Mouse (Mus musculus) liver, adult 10 weeks (tissue): Measurements from ENCODE around the gene Helz2. TPM values are rescaled to one million over a fixed set of nuclear protein-coding genes. Genes with fewer than 3 reads are reported as not detected.

Experiments
- polyA plus RNA-seq: library from polyadenylated mRNA; stranded (reverse); fragments of 350-450 nt; fragmentation: Illumina TruSeq; extraction: RNeasy Lipid Tissue Mini Kit (QIAGEN cat#74804); gene quantifications from one replicate; pipeline ENCODE4 v1.2.3, GENCODE M21; 2014; ENCODE audit warnings: low read depth, low replicate concordance

Gene Helz2
- 8.3 TPM for polyA plus RNA-seq

DNA sequence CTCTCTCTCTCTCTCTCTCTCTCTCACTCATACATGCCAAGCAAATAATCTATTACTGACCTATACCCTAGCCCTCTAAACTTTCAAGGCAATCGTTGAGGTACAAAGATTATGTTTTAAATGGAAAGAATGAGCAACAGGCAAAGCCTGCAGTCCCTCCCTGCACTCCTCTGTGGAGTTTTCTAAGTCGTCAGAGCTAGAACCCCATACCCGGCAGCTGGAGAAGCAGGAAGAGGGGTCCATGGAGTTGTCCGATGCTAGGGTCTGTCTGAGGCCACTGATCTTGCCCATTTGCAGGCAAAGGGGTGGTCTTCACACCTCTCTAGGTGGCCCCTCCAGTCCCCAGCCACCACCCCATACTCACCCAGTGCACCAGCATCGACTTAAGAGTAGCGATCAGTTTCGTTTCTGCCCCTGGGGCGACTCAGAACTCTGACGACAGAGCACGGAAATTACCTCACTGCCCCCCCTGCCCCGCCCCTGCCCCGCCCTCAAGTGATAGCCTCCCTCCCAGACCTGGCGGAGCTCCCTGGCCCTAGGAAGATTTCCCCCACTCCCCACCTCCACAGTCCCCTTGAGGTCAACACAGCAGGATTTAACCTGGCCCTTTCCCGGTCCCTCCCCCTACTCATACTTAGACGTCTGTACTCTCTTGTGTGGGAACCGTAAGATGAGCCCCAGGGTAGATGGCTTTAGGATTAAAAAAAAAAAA, at the start of gene Helz2:
TSS of gene Helz2 (minus strand) at position 426 of the 712 bp plus-strand sequence.

GRCm38 (mm10) chr2:181287958-181288350, 46.1 kb upstream of the Helz2 start, which contains the start of gene Gmeb2:
TSS of gene Gmeb2 (minus strand) at chr2:181288035.

DNA sequence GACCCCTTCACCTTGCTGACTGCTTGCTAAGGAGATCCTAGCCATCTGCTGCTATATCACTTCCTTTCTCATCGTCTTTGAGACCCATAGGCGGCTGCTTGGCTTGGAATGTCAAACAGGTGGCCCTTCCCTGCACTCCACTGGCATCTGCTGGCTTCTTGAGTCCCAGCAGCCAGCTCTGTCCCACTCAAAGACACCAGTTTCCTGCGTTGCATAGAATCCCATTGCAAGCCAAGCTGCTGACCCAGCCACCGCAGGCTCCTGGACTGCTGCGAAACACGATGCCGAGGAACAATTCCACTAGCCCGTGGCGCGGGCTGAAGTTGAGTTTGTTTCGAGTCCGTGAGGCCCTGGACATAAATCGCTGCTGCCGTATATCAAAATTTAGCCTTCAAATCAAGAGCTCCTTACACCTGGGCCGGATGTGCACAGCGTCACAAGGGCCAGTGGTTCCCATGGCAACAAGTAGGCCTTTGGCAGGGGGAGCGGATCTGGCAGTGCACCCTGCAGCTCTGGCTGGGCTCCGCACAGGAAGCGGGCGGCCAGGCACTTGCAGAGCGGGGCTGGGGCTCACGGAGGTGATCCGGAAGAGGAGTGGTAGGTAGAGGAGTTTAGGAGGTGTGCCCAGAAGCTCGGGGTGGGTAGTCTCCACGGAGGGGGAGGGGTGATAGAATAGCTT, 22.1 kb downstream of the Helz2 start, which contains the start of gene Fndc11:
TSS of gene Fndc11 (plus strand) at position 476 of the 679 bp plus-strand sequence.

GRCm38 (mm10) chr2:181213021-181213445, 28.8 kb downstream of the Helz2 start, which contains the start of gene Srms:
TSS of gene Srms (minus strand) at chr2:181213185.

DNA sequence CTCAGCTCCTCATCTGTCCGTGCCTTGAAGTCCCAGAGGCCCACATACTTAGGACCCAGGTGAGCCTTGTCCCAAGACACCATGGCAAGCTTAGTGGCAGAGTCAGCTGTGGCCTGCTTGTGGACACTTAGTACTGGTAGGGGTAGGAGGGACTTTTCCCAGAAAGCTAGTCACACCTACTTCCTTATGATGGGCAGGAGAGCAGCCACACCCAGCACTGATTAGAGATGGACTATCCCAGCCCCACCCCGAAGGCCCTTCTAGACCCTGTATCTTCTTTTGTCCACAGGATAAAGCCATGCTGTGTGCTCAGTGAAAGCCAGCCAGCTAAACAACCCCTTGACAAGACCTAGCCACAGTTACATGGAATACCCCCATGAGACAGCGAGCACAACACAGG, 39.4 kb downstream of the Helz2 start, which contains the start of gene Ptk6:
TSS of gene Ptk6 (minus strand) at position 368 of the 400 bp plus-strand sequence.

DNA sequence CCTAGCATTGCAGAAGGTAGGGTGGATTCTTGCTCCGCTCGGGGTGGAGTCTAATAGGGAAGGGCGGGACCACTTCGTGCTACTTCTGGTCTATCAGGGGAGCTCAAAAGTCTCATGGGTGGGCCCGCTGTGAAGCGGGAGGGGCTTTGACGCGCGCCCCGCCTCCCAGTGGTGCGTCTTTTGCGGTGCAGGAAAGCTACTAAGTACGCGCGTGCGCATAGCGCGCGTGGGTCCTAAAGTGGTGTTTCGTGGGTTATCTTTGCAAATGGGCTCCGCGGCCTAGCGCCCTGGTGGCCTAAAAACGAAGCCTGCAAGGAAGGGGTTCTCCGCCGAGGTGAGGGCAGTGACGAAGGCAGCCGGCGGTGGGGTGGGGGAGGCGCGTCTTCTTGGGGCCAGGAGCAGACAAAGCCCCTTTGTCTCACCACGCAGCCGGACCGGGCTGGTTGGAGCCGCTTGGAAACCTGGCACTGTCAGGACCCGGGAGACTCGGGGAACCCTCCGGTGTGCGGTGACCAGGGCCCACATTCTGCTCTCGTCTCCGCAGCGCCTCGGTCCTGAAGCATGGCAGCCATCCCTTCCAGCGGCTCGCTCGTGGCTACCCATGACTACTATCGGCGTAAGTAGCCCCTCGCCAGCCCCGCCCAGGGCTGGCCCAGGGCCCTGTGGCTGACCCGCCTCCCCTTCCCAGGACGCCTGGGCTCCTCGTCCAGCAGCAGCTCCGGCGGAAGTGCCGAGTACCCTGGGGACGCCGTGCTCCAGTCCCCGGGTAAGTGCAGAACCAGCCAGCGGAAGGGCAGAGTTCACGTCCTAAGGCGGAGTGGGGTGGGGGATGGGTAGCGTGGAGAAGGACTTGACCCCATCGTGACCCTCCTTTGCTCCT, 54.5 kb downstream of the Helz2 start, which contains the start of gene Ppdpf:
TSS of gene Ppdpf (plus strand) at position 127 of the 880 bp plus-strand sequence.

Other genes with a start within 250 kb of the Helz2 start
- 0.42 TPM for gene Chrna4, start 198.5 kb downstream of the Helz2 start, polyA plus RNA-seq
- gene Kcnq2, start 106.7 kb downstream of the Helz2 start, polyA plus RNA-seq: not detected
- gene Eef1a2, start 85.0 kb downstream of the Helz2 start, polyA plus RNA-seq: not detected
- 20.3 TPM for gene Ppdpf, start 54.8 kb downstream of the Helz2 start, polyA plus RNA-seq
- gene Ptk6, start 39.2 kb downstream of the Helz2 start, polyA plus RNA-seq: 1.6 TPM
- not detected for gene Srms, start 28.8 kb downstream of the Helz2 start, polyA plus RNA-seq
- not detected for gene Fndc11, start 22.0 kb downstream of the Helz2 start, polyA plus RNA-seq
- gene Gmeb2, start 46.0 kb upstream of the Helz2 start, polyA plus RNA-seq: 5.7 TPM
- not detected for gene Stmn3, start 72.5 kb upstream of the Helz2 start, polyA plus RNA-seq
- gene Rtel1, start 77.7 kb upstream of the Helz2 start, polyA plus RNA-seq: 4.1 TPM
- 1.6 TPM for gene Zgpat, start 122.9 kb upstream of the Helz2 start, polyA plus RNA-seq
- 22.1 TPM for gene Arfrp1, start 123.4 kb upstream of the Helz2 start, polyA plus RNA-seq
- 0.50 TPM for gene Lime1, start 138.1 kb upstream of the Helz2 start, polyA plus RNA-seq
- 2.7 TPM for gene Zbtb46, start 217.4 kb upstream of the Helz2 start, polyA plus RNA-seq